Mouse (Mus musculus): ENCODE measurements around the gene C2cd3.
"Not testable (repeated sequence)": the region's sequence is repeated elsewhere in the genome, so short reads cannot be mapped to it uniquely, and the experiment has no call there.

Gene C2cd3

GRCm38 (mm10) chr7:100472777-100473176, 100.7 kb downstream of the C2cd3 start, which contains the start of gene Ucp3:
Gene Ucp3 (plus strand): TSS chr7:100472990.
- peak in 1 of 2 experiments; percentile 15 for DNase-seq

GRCm38 (mm10) chr7:100473846-100474454, 101.9 kb downstream of the C2cd3 start:
- DNase-seq: peak in 1 of 2 experiments; percentile 17

- peak; percentile 59 to 72 for DNase-seq
Observed at GRCm38 (mm10) chr7:100474680-100475079, 102.6 kb downstream of the C2cd3 start.

GRCm38 (mm10) chr7:100479100-100479822, 107.2 kb downstream of the C2cd3 start:
- no peak for DNase-seq

GRCm38 (mm10) chr7:100479823-100480164, 107.8 kb downstream of the C2cd3 start:
- DNase-seq: no peak

- no peak for DNase-seq
Observed at GRCm38 (mm10) chr7:100480175-100480574, 108.1 kb downstream of the C2cd3 start.

GRCm38 (mm10) chr7:100482046-100482445, 110.0 kb downstream of the C2cd3 start:
- DNase-seq: not testable (repeated sequence)

GRCm38 (mm10) chr7:100484493-100484892, 112.5 kb downstream of the C2cd3 start:
- peak in 1 of 2 experiments; percentile 45 for DNase-seq

- no peak for DNase-seq
Observed at GRCm38 (mm10) chr7:100487301-100487700, 115.3 kb downstream of the C2cd3 start.

GRCm38 (mm10) chr7:100488474-100489048, 116.5 kb downstream of the C2cd3 start:
- peak in 1 of 2 experiments; percentile 52 for DNase-seq

GRCm38 (mm10) chr7:100492391-100493116, 120.5 kb downstream of the C2cd3 start:
- DNase-seq: peak; percentile 47 to 86

- peak; percentile 93 to 95 for DNase-seq
Observed at GRCm38 (mm10) chr7:100493117-100493483, 121.1 kb downstream of the C2cd3 start, which contains the start of gene Ucp2. Gene Ucp2 (plus strand): TSS chr7:100493337.

GRCm38 (mm10) chr7:100493484-100494414, 121.7 kb downstream of the C2cd3 start:
- peak; percentile 50 to 63 for DNase-seq

GRCm38 (mm10) chr7:100494415-100494831, 122.4 kb downstream of the C2cd3 start:
- no peak for DNase-seq

GRCm38 (mm10) chr7:100495042-100495441, 123.0 kb downstream of the C2cd3 start:
- DNase-seq: no peak

- peak; percentile 86 to 89 for DNase-seq
Observed at GRCm38 (mm10) chr7:100495581-100496251, 123.7 kb downstream of the C2cd3 start.

- no peak for DNase-seq
Observed at GRCm38 (mm10) chr7:100496371-100496770, 124.3 kb downstream of the C2cd3 start.

GRCm38 (mm10) chr7:100496791-100497190, 124.8 kb downstream of the C2cd3 start:
- DNase-seq: no peak

- DNase-seq: no peak
Observed at GRCm38 (mm10) chr7:100497402-100497801, 125.4 kb downstream of the C2cd3 start.

- no peak for DNase-seq
Observed at GRCm38 (mm10) chr7:100497982-100498381, 125.9 kb downstream of the C2cd3 start.

GRCm38 (mm10) chr7:100499465-100499864, 127.4 kb downstream of the C2cd3 start:
- no peak for DNase-seq

Measured in lung, postnatal 4 days (tissue).